Mouse (Mus musculus) kidney, embryonic 15.5 days (tissue): ENCODE results near the gene Dok4. TPM values are rescaled to one million over a fixed set of nuclear protein-coding genes. Genes with fewer than 3 reads are reported as not detected.
"Not testable (repeated sequence)": the region's sequence is repeated elsewhere in the genome, so short reads cannot be mapped to it uniquely, and the experiment has no call there.

Source experiments
- ATAC-seq: fragments of 200-750 bp; cut with Nextera tagmentation; replicated peaks from 2 replicates; pipeline ENCODE4 v1.8.0; 2017; ENCODE audit warnings: moderate TSS enrichment; ENCODE audit not compliant: low FRiP score
- H3K27ac ChIP-seq: fragments of 300-500 bp; sonication (generic); 2 replicates; pipeline ENCODE4 v1.5.1; 2015; ENCODE audit warnings: mild to moderate bottlenecking, inconsistent platforms
- H3K27me3 ChIP-seq: fragments of 300-500 bp; sonication (generic); 2 replicates; pipeline ENCODE4 v1.6.1; 2015; ENCODE audit warnings: inconsistent platforms
- H3K36me3 ChIP-seq: fragments of 300-500 bp; sonication (generic); 2 replicates; pipeline ENCODE4 v1.6.1; 2015; ENCODE audit warnings: inconsistent platforms
- H3K4me1 ChIP-seq: fragments of 300-500 bp; sonication (generic); 2 replicates; pipeline ENCODE4 v1.6.1; 2015; ENCODE audit warnings: inconsistent platforms
- H3K4me2 ChIP-seq: fragments of 300-500 bp; sonication (generic); 2 replicates; pipeline ENCODE4 v1.6.1; 2015; ENCODE audit warnings: moderate library complexity, mild to moderate bottlenecking, inconsistent platforms
- H3K4me3 ChIP-seq: fragments of 300-500 bp; sonication (generic); replicated peaks from 2 replicates; pipeline ENCODE4 v1.5.1; 2015; ENCODE audit warnings: mild to moderate bottlenecking, inconsistent platforms
- H3K9ac ChIP-seq: fragments of 300-500 bp; sonication (generic); 2 replicates; pipeline ENCODE4 v1.6.1; 2015; ENCODE audit warnings: mild to moderate bottlenecking, inconsistent platforms
- H3K9me3 ChIP-seq: fragments of 300-500 bp; sonication (generic); replicated peaks from 2 replicates; pipeline ENCODE4 v1.6.1; 2016; ENCODE audit warnings: inconsistent platforms
- WGBS: fragments of 180-500 bp; shearing (Covaris S2); methylation state at CpG from one replicate; pipeline ENCODE4 v1.1.7; 2015; ENCODE audit warnings: mixed read lengths; 5-methylcytosine and 5-hydroxymethylcytosine counted together
- polyA plus RNA-seq: library from polyadenylated mRNA; unstranded; fragments of >200 nt; fragmentation: Nextera tagmentation; extraction: Ambion mirVana; gene quantifications from 2 replicates; pipeline ENCODE4 v1.2.1, GENCODE M21; 2015

Dok4 gene
- polyA plus RNA-seq, 1 experiment from 2014 or later: 32.8 TPM

DNA sequence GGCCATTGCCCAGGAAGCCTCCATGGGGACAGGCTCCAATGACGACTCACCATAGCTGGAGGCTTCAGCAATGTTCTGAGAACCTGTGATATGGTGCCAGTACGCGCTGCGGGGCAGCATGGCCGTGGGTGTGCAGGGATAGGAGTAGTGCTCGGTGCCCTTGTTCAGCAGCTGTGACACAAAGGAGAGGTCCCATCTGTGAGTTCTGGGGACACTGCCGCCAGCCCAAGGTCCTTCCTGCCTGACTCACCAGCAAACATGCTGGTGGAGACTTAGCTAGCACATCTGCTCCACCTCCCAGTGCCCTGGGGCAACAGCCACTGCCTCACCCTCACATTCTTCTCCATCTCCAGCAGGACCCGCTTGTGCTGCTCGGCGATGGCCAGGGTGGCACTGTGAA, 10.8 kb downstream of the Dok4 start:
- Histone ChIP-seq H3K9me3 (no peaks in the 10 kb centered on the region), H3K27me3 (no peaks in the 10 kb centered on the region), H3K4me1 (peaks cover 19% of the 10 kb centered on the region), H3K27ac (no peak overlapping the region), H3K36me3 (peaks cover 81% of the 10 kb centered on the region), H3K4me3 (no peak overlapping the region), H3K4me2 (no peak overlapping the region), H3K9ac (no peak overlapping the region)
- 78% methylated on average over 10 of the region's 10 CpGs for WGBS
- ATAC-seq: no peak

DNA sequence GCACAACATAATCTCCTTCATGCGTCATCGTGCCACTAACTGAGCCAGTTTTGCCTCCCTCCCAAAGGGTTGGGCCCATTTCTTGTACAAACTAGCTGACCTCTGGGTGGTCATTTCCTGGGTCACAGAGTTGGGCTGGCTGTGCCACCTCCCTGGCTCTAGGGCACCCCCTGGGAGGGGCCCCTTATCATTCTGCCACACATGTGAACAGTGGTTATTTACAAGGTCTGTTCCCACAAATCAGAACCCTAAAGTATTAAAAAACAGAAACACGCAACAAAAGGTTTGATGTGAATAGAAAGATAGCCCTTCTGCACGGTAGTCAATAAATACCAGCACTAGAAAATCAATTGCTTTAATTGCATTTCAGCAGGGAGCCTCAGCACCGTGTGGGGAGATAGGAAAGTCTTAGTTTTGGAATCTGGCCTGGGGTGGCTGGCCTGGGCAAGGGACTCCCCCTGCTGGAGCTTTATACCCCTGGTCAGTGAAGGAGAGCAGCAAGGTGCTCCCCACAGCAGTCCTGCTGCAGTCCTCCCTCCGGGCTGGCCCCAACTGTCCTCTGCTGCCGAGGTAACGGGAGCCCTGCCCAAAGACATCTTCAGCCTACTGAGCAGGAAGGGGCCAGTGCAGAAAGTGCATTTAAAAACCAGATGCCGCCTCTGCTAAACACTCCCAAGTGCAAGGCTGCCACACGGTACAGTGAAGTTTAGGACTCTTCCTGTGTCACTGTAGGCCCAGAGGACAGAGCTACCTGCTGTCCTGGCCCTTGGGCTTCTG, 12.0 kb downstream of the Dok4 start:
- Histone ChIP-seq H3K4me2 (no peak overlapping the region), H3K9ac (no peak overlapping the region), H3K27ac (no peak overlapping the region), H3K4me3 (no peak overlapping the region), H3K4me1 (peaks cover 12% of the 10 kb centered on the region), H3K36me3 (peaks cover 92% of the 10 kb centered on the region), H3K27me3 (no peaks in the 10 kb centered on the region), H3K9me3 (no peaks in the 10 kb centered on the region)
- 82% methylated on average over 10 of the region's 10 CpGs for WGBS
- no peak for ATAC-seq

DNA sequence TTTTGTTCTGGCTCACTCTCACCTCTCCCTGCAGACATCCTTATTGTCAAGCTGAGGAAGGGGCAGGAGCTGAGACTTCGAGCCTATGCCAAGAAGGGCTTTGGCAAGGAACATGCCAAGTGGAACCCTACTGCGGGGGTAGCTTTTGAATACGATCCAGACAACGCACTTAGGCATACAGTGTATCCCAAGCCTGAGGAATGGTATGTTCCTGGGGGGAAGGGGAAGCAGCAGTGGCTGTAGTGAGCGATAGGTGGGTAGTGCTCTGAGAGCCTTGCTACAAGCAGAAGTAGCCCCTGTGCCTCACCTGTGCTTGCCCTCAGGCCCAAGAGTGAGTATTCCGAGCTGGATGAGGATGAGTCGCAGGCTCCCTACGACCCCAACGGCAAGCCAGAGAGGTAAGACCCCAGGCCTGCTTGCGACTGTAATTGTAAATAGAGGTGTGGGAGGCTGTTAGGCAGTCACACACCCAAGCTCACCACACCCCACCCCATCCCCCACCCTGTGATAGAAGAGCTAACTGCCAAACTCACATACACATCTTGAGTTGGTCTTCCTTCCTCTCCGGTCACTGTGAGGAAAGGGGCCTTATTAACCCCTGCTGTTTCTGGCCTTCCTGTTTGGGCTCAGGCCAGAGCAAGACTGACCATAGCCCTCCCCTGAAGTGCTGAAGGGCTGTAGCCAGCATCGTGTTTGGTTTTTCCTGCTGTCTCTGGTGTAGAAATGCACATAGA, 13.5 kb downstream of the Dok4 start:
- Histone ChIP-seq H3K27ac (peak overlapping the region; percentile 32; the same call in 1 of the 2 replicates), H3K4me2 (no peak overlapping the region), H3K36me3 (peaks cover 85% of the 10 kb centered on the region), H3K9me3 (no peaks in the 10 kb centered on the region), H3K27me3 (no peaks in the 10 kb centered on the region), H3K9ac (no peak overlapping the region), H3K4me3 (no peak overlapping the region), H3K4me1 (peaks cover 16% of the 10 kb centered on the region)
- ATAC-seq: no peak
- 85% methylated on average over 12 of the region's 12 CpGs for WGBS

DNA sequence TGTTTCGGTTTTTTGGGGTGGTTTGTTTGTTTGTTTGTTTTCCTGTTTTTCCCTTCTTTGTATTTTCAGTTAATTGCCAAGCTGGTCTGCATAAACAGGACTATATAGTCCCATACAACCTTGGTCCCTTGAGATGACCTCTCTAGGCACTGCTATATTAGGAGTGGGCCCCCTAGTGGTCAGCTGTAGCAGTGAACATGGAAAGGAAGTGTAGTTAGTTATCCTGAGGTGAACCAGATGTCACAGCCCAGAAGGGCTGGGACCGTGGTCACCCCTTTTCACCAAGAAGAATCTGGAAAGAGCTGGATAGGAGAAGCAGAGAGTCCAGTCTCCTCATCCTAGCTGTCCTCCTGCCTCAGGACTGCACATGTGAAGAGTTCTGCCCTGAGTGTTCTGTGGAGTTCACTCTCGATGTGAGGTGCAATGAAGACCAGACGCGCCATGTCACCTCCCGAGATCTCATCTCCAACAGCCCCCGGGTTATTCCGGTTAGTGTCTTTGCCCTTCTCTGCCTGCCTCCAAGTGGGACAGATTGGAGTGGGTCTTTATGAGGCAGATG, 14.7 kb downstream of the Dok4 start:
- H3K9me3 ChIP-seq: no peaks in the 10 kb centered on the region
- H3K27ac ChIP-seq: no peak overlapping the region
- no peaks in the 10 kb centered on the region for H3K27me3 ChIP-seq
- no peak overlapping the region for H3K4me2 ChIP-seq
- no peak overlapping the region for H3K4me3 ChIP-seq
- peaks cover 73% of the 10 kb centered on the region for H3K36me3 ChIP-seq
- WGBS: 78% methylated on average over 8 of the region's 8 CpGs
- H3K4me1 ChIP-seq: peaks cover 16% of the 10 kb centered on the region
- ATAC-seq: 0 out of 2 replicates have a peak, but pooled peaks have one; percentile 12
- no peak overlapping the region for H3K9ac ChIP-seq

DNA sequence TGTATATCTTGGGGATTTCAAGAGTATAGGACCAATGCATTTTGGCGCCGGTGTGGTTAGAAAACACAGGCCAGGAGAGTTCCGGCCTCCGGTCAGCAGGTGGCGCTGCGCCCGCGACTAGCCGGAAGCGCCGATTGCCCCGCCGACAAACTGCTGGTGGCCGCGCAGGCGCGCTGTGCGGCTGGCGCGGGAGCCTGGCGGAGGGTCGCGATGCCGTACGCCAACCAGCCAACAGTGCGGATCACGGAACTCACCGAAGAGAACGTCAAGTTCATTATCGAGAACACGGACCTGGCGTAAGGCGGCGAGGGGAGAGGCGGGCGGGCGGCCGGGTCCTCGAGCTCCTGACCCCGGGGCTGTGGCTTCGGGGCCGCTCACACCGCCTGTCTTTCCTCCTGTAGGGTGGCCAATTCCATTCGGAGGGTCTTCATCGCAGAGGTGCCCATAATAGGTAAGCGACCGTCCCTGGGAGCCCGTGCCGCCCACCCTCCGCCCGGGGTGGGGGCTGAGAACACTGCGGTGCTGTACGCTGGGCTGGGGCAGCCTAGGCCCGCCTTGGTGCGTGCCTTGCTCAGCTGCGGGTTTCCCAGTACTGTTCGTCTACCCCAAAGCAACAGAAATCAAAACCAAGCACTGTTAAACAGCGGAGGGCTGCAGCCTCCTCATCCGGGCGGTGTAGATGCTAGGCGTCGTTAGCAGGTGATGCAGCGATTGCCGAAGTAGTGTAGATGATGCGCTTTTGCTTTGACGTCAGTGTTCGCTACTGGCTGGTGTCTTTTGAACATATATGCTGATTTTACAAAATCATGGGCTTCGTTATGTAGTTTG, 18.6 kb downstream of the Dok4 start, which contains the start of gene Polr2c:
Polr2c (plus strand) TSS at position 105 of the 828 bp plus-strand sequence.
- H3K4me2 ChIP-seq: peak within 1 kb of the TSS; percentile 72
- 1% methylated on average over 68 of the region's 68 CpGs for WGBS
- H3K27me3 ChIP-seq: no peaks in the 10 kb centered on the region
- ATAC-seq: peak; percentile 85
- peaks cover 16% of the 10 kb centered on the region for H3K4me1 ChIP-seq
- H3K9ac ChIP-seq: peak within 1 kb of the TSS; percentile 99
- H3K9me3 ChIP-seq: no peaks in the 10 kb centered on the region
- peak within 1 kb of the TSS; percentile 98 for H3K4me3 ChIP-seq
- H3K36me3 ChIP-seq: peaks cover 63% of the 10 kb centered on the region
- H3K27ac ChIP-seq: peak within 1 kb of the TSS; percentile 68

DNA sequence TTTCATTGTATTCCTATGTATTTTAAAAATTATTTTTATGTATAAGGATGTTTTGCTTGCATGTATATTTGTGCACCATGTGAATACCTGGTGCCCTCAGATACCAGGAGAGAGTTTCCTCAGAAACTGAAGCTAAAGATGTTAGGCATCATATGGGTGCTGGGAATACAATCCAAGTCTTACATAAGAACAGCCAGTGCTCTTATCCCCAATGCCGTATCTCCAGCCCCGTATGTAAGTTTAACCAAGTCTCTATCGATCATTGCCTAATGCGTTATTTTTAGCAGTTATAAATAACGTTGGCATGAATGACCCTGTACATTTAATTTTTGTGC, 19.2 kb downstream of the Dok4 start:
- peak overlapping the region; percentile 98 for H3K4me3 ChIP-seq
- H3K36me3 ChIP-seq: peaks cover 63% of the 10 kb centered on the region
- no peaks in the 10 kb centered on the region for H3K9me3 ChIP-seq
- H3K4me1 ChIP-seq: peaks cover 16% of the 10 kb centered on the region
- no peaks in the 10 kb centered on the region for H3K27me3 ChIP-seq
- H3K4me2 ChIP-seq: peak overlapping the region; percentile 72; the same call in 1 of the 2 replicates
- peak overlapping the region; percentile 99; the same call in 1 of the 2 replicates for H3K9ac ChIP-seq
- no peak overlapping the region for H3K27ac ChIP-seq
- no peak for ATAC-seq
- WGBS: 35% methylated on average over 5 of the region's 5 CpGs

DNA sequence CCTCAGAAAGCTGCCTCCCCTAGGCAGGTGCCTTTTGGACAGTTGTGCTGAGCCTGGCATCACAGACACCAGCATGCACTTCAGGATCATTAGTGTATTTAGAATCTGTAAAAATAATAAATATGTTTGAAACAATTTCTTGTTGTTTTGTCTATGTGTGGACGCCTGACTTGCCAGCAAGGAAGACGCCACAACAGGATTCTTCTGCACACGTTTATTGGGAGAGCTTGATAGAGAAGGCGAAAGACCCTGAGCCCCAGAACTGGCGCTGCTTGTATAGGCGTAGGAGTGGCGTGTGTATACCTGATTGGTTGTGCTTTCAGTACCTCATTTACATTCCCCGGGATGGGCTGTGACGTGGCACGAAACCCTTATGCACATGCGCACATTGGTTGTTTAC, 21.4 kb downstream of the Dok4 start:
- H3K4me1 ChIP-seq: peaks cover 16% of the 10 kb centered on the region
- H3K9ac ChIP-seq, H3K9me3 ChIP-seq, H3K4me3 ChIP-seq, H3K27me3 ChIP-seq, H3K27ac ChIP-seq, H3K4me2 ChIP-seq, ATAC-seq: not testable (repeated sequence)
- 94% methylated on average over 11 of the region's 11 CpGs for WGBS
- H3K36me3 ChIP-seq: peaks cover 63% of the 10 kb centered on the region

DNA sequence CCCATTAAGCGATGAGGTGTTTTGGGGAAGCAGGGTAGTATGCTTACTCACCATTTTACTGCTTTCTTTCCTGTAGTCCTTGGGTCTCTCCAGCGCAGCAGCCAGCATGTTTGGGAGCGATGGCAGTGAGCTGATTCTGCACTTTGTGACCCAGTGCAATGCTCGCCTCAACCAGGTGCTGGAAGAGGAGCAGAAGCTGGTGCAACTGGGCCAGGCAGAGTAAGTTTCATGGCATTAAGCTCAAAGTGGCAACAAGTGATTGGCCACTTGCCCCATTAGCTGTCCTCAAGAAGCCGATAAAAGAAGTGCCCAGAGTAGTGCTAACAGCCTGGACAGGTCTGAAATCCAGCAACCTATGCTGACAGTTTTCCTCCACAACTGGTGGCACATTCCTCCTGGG, 26.1 kb downstream of the Dok4 start:
- H3K9ac ChIP-seq: no peak overlapping the region
- no peaks in the 10 kb centered on the region for H3K9me3 ChIP-seq
- H3K4me1 ChIP-seq: no peaks in the 10 kb centered on the region
- peaks cover 94% of the 10 kb centered on the region for H3K36me3 ChIP-seq
- 93% methylated on average over 5 of the region's 5 CpGs for WGBS
- H3K4me2 ChIP-seq: no peak overlapping the region
- ATAC-seq: no peak
- no peaks in the 10 kb centered on the region for H3K27me3 ChIP-seq
- no peak overlapping the region for H3K4me3 ChIP-seq
- no peak overlapping the region for H3K27ac ChIP-seq

DNA sequence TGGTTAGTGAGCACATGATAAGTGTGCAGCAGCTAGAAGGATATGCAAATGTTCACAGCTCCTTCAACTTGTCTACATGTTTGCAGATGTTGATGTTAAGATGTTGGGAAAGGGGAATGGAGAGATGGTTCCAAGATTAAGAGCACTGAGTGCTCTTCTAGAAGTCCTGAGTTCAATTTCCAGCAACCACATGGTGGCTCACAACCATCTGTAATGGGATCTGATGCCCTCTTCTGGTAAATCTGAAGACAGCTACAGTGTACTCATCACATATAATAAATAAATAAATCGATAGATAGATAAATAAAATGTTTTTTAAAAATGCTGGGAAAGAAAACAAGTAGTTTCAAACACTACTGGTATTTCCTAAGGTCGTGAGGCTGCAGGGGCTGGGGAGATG, 34.9 kb downstream of the Dok4 start:
- Histone ChIP-seq H3K4me2 (no peak overlapping the region), H3K4me3 (no peak overlapping the region), H3K4me1 (peaks cover 15% of the 10 kb centered on the region), H3K27me3 (no peaks in the 10 kb centered on the region), H3K9ac (no peak overlapping the region), H3K36me3 (peaks cover 34% of the 10 kb centered on the region), H3K9me3 (no peaks in the 10 kb centered on the region), H3K27ac (no peak overlapping the region)
- no peak for ATAC-seq
- WGBS: 52% methylated on average over 2 of the region's 2 CpGs

DNA sequence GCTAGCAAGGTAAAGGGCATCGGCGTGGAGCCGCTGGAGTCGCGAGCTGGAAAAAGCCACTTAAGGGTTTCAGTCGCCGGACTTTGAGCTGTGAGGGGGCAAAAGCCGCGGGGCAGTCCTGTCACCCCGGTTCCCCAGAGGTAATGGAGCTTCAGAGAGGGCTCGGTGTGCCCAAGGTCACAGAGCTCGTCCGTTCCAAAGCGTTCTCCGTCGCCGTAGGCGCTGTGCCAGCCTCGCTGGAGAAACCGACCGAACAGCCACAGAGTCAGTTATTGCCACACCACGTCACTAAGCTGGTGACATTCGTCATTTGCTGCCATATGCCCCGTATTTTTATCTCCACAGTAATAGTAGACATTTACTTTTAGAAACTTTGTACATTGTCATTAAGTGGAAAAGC, 37.5 kb downstream of the Dok4 start:
- H3K4me2 ChIP-seq: peak overlapping the region; percentile 86
- H3K4me3 ChIP-seq: peak overlapping the region; percentile 99
- no peaks in the 10 kb centered on the region for H3K27me3 ChIP-seq
- H3K27ac ChIP-seq: peak overlapping the region; percentile 93
- peaks cover 15% of the 10 kb centered on the region for H3K4me1 ChIP-seq
- ATAC-seq: peak; percentile 48
- H3K9ac ChIP-seq: peak overlapping the region; percentile 97
- WGBS: 0% methylated on average over 24 of the region's 24 CpGs
- H3K36me3 ChIP-seq: peaks cover 8% of the 10 kb centered on the region; the same call in 1 of the 2 replicates
- no peaks in the 10 kb centered on the region for H3K9me3 ChIP-seq

DNA sequence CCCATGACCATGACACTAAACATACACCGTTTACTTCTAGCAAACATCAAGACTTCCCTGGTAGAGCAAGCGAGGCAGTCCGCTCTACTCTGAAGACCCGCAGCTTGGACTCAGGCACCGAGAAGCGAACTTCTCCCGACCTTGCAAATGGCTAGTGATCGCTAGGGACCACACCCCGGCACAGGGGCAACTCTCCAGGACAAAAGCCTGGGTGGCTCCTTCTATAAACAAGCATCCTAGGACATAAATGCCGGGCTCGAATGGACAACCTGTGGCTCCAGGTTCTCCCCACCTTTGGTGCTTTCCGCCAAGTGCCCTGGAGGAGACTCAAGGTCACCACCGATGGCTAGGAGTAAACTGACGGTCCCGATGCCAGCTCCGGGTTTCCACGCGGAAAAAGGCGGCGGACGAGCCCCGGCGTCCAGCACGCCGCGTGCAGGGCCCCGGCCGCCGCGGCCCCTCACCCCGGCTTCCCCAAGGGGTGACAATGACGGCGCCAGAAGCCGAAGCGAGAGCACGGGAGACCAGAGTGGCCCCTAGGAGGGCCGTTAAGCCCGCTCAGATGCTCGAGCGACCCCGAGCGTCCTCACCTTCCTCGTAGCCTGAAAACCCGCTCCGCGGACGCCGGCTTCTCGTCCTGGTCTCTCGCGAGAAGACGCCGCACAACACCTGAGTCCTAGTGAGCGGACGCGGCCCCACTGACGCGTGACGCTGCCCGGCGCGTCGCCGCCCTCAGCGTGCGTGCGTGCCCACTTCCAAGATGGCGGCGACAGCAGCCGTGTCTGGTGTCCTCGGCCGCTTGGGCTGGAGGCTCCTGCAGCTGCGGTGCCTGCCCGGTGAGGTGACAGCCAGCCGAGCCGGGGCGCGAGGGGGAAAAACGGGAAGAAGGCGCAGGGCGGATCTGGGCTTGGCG, 38.2 kb downstream of the Dok4 start, which contains the start of the genes Coq9 and Ciapin1:
Coq9 (plus strand) TSS at position 660 of the 913 bp plus-strand sequence.
Ciapin1 (minus strand) TSS at position 697 of the 913 bp plus-strand sequence.
- peak; percentile 98 for ATAC-seq

More for the DNA sequence above, 38.2 kb downstream of the Dok4 start, which contains the start of the genes Coq9 and Ciapin1:
- H3K27ac ChIP-seq: peak within 1 kb of the TSS; percentile 93
- peak within 1 kb of the TSS; percentile 97 for H3K9ac ChIP-seq
- H3K4me1 ChIP-seq: peaks cover 15% of the 10 kb centered on the region
- H3K27me3 ChIP-seq: no peaks in the 10 kb centered on the region
- WGBS: under 1% methylated on average over 82 of the region's 82 CpGs
- no peaks in the 10 kb centered on the region for H3K9me3 ChIP-seq
- 0 out of 2 replicates have a peak, but pooled peaks cover 1% of the 10 kb centered on the region for H3K36me3 ChIP-seq
- H3K4me2 ChIP-seq: peak within 1 kb of the TSS; percentile 86
- peak within 1 kb of the TSS; percentile 99 for H3K4me3 ChIP-seq
